Mouse (Mus musculus) cerebellum, adult 2 months (tissue): ENCODE data around the gene Peak1.

Source experiments
- CTCF ChIP-seq: fragments of 200-500 bp; IDR thresholded peaks from 2 replicates; pipeline ENCODE4 v1.5.1; 2011; ENCODE audit warnings: low read depth, mild to moderate bottlenecking, control low read depth, low read length, moderate library complexity, borderline replicate concordance; ENCODE audit not compliant: insufficient read depth
- POLR2A ChIP-seq: fragments of 200-500 bp; IDR thresholded peaks from 2 replicates; pipeline ENCODE4 v1.6.1; 2011; ENCODE audit warnings: low read length, control low read depth, borderline replicate concordance; ENCODE audit not compliant: insufficient read depth

DNA sequence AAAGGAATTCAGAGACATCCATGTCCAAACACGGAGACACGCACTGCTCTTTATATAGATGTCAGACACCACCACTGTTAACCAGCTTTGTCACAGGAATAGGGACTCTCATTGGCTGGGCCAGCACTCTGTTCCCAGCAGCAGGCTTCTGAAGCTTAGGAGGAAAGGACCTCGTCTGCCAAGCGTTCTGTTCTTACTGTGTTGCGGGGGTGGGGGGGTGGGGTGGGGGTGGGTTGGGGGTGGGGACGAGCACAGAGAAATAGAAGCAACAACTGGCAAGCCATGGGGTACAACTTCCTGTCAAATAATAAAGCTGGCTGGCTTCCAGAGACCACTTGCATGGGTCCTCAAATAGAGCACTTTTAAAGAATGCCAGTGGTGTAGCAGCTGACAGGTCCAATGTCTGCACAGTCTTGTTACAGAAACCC lies 182.0 kb downstream of the Peak1 start:
- TF ChIP-seq POLR2A, result no peak
- TF ChIP-seq CTCF, result no peak
